Mouse (Mus musculus): ENCODE data around the gene 1700018B08Rik.

1700018B08Rik gene

DNA sequence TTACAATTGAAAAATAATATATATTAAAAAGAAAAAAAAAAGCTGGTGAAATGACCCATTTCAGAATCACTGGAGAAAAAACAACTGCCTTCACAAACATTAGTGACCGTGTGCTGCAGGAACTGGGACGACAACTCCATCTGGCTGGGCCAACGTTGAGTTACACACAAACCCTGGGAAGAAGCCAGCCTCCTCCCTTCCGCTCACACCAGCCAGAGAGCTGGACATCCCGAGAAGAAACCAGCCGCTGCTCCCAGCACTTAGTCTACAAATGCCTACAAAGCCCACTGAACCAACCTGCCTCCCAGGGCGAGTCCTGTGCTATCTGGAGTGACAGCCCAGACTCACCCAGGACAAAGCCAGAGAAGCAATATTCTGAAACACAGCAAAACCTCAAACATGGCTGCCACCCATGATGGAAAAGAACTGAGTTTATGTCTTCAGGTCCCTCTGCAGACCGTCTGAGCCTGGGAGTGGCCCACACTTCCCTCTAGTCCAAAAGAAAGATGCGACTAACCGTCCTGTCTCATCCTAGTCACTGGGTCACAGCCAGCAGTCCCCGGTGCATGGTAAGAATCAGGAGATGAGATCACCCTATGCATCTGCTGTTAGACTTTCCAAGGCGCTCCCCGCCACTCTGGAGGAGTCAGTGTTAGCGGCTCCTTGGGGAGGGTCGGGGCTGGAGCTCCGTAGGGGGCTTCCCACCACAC is 17.7 kb upstream of the 1700018B08Rik start:
- no peak for DNase-seq

DNA sequence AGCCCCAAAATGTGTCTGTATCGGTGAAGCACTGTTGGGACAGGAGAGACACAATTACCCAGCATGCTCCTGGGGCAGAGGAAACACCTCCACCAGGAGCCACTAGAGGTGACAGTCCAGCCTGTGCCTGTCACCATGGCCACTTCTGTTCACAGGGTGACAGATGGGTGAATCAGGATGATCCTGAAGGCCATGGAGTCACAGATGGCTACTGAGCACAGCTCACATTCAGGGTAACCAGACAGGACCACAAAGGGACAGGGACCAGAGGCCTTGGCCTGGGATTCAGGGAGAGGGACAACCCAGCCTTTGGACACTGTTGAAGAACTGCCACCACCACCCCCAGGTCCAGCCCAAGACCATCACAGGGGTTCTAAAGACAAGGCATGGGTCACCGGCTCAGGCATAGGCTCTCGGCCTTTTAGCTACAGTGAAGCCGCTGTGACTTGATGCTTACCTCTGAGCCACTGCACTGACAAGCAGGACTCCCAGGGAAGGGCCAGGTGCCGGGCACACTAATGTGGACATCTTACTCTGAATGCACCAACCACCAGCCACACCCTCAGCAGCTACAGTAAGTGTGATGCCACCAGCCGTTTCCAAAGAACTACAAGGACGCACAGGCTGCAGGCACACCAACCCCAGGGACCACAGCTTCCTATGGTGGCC is 16.4 kb upstream of the 1700018B08Rik start:
- no peak for DNase-seq

DNA sequence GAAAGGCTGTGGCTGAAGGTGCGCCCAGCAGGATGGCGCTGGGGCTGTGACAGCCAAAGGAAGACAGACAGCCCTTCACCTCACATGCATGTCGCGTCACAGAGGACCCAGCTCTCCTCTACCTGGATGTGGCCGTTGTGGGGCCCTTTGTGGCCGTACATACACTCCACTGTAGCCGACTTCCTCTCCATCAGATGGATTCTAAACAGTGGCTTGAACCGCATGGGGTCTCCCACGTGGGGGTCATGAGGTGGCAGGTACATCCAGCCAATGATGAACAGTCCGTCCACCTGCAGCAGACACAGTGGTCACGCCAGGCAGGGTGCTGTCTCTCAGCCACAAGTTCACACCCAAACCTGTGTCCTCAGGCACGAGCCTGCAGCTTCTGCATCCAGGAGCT is 15.7 kb upstream of the 1700018B08Rik start:
- no peak for DNase-seq

DNA sequence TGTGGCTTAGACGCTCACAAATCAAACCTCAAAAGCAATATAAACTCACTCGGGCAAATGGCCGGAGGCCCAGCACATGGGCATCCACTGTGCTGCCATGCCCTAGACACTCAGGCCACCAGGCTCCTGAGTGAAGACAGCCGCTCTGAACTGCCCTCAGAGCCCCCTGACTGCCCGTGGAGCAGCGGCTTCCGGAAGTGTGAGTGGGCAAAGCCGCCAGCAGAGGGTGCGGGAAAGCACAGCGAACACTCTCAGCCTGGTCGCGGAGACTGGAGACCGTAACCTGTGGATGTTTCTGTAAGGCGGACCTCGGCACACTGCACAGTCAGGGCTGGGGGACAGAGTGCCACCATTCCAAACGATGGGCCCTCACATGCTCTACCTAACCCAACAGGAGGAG is 14.4 kb upstream of the 1700018B08Rik start:
- DNase-seq = no peak

DNA sequence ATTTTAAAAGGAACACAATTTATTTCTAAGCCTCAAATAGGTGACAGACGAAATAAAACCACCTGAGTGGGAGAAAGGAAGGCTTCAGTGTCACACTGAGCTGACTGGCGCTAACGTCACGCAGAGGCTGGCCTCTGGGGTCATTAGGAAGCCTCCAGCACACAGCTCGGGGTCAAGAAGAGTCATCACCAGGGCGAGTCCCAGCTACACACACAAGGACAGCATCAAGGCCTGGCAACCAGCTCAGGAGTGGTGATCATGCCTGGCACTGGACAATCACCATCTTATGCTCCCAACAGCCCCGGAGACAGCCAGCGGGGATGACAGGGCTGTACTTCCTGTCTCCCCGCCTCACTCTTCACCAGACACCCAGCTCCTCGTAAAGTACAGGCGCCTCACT is 13.6 kb upstream of the 1700018B08Rik start:
- no peak for DNase-seq

DNA sequence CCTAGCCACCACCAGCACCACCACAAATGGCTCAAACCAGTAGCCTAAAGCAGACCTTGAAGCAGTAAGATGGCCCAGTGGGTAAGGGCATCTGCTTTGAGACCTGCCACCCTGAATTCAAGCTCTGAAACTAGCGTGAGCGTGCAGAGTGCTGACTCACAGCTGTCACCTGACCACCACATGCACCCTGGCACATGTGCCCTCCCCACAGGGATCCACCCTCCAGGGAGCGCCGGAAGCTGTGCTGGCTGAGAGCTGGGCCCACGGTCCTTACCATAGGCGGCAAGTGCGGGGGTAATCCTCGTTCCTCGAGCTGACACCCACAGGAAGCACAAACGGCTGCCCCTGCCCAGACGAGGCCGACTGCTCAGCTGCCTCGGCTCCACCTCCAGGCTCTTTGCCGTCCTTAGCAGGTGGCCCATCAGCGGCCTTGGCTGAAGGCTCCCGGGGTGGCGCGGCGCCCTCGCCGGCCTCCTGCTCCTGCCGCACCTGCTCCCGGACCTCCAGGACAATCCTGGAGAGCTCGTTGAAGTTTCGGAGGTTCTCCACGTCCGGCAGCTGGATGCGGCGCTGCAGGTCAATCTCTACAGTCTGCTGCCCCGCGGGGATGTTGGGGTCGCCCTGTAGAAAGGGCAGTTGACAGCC is 9.8 kb upstream of the 1700018B08Rik start:
- no peak for DNase-seq

DNA sequence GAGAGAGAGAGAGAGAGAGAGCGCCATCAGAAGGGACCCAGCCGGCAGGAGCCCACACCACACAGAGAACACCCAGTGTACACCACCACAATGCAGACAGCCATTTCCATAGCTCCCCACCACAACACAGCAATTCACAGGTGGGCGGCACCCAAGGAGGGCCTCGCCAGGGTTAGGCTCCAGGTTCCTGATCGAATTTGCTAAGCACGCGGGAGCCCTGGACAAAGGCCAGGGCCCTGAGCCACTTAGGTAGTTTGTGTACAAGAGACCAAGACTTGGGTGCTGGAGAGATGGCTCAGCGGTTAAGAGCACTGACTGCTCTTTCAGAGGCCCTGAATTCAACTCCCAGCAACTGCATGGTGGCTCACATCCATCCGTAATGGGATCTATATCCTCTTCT is 8.4 kb upstream of the 1700018B08Rik start:
- no peak for DNase-seq

DNA sequence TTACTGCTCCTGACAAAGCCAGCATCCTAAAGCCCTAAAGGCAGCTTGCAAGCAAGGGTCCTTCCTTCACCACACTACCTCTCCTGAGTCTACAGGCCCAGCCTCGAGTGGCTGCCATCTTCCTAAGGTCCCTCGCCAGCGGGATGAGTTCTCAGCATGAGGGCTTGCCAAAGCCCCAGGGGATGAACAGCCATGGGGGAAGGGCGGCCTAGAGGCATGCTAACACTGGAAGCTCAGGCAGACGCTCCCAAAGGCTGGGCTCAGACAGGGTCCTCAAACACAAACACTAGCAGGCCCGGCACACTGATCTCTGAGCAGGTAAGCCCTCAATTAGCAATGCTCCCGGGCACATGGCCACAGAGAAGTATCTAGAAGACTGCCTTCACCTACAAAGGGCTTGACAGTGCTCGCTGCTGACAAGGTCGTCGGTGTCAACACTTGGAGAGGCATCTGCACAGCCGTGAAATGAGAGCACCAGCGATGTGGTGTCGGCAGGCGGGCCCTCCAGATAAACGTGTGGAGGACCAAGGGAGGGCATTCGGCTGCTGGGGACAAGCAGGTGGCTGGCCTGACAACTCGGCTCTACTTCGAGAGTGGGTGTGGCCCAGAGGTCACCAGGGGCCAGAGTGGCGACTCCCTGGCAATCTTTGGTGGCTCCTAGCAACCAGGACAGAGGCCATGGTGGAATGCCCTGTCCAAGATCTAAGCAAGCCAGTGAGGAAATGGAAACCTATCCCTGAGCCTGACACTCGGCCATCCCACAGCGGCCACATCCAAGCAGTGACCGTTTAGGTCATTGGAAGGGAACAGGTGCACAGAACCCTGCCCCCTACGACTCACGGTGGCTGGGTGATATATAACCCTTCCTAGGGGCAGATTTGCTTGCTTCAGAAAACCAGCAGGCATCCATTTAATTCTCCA is 7.2 kb upstream of the 1700018B08Rik start:
- no peak for DNase-seq

DNA sequence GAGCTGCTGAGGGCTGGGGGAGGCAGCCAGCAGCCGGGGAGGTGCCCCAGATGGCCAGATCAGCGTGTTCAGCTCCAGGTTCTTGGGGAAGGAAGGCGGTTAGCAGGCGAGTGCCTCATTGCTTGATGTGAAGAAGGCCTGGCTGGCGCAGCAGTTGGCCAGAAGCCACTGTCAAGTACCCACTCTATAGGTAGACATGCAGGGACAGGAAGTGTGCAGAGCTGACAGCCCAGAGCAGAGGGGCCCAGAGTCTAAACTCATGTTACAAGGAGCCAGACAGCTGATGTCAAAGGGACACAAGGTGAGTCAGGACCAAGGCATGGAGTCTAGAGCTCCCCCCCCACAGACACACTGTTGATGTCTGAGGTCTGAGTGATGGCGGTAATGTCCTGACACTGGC is 5.9 kb upstream of the 1700018B08Rik start:
- no peak for DNase-seq

DNA sequence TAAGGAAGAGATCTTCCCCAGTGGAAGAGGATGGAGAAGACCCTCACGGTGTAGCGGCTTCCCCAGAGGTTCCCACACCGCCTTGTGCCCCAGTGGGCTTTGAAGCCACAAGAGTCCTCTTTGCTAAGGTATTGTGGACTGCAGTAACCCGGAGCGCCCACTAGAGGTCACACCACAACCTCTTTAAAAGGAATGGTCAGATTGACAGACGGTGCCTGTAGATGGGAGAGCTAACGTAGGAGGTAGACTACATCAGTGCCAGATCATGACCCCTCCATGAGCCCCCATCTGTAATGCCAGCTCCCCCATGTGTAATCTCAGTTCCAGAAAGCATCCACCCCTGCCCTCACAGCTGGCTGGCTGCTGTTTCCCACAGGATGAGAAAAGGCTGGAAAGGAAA is 3.0 kb upstream of the 1700018B08Rik start:
- peak; percentile 76 for DNase-seq

DNA sequence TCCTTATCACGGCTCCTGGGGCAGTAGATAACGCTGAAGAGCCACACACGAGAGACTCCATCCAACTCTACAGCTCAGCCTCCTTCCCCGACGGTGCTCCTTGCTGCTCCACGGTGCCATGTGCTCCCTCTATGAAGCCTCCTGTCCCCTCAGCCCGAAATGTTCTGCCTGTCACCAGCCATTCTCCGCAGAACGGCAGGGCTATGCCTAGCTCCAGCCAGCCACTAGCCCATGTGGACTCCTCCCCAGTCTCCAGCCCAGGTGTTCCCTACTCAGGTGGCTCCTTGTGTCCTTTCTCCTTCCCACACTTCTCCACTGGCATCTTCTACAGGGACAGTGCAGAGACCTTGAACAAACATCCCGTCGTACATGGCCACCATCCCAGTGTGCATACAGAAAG is 816 bp upstream of the 1700018B08Rik start:
- DNase-seq = no peak

DNA sequence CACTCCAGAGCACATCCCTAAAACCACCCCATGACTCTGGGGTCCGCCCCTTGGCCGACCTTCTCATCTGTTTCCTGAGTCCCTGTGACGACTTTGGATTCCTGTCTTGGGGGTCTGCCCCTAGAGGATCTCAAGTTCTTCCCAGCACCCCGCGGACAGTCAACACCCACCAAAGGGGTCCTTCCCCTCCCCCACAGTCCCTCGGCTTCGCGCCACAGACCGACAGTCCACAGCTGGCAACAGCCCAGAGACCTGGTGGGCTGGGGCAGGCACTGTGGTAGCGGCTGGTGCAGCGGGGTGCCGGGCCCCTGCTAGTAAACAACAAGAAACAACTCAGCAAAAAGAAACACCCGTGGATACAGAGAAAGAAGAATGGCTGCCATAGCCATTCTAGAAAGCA is 1.2 kb downstream of the 1700018B08Rik start:
- DNase-seq = no peak

DNA sequence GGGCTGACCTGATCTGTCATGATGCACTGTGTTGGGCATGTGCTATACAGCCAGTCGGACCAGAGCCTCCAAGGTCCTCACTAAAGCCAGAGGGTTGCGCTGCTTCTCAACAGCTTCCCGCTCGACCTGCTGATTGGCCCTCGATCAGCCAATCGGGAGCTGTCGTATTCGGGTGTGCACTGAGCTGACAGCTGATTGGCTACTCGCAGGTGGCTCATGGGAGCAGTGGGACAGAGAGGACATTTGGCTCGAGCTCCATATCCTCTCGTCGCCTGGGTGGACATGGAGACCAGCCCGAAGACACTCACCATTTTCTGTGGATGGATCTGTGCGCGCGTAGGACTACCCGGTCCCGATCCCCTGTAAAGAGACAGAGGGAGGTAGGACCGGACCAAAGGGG is 2.3 kb downstream of the 1700018B08Rik start:
- no peak for DNase-seq

DNA sequence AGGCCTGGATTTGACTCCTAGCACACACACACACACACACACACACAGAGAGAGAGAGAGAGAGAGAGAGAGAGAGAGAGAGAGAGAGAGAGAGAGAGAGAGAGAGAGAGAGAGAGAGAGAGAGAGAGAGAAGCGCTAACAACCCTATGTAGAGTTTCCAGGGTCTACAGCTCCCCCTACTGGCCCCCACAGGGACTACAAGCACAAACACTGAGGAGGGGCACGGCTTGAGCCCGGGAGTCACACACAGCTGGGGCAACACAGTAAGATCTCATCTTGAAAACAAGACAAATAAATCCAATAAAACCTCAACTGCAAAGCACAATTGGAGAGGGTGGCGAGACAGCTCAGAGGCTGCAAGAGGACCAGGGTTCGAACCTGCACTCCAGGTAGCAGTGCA is 11.7 kb downstream of the 1700018B08Rik start:
- peak; percentile 39 for DNase-seq

DNA sequence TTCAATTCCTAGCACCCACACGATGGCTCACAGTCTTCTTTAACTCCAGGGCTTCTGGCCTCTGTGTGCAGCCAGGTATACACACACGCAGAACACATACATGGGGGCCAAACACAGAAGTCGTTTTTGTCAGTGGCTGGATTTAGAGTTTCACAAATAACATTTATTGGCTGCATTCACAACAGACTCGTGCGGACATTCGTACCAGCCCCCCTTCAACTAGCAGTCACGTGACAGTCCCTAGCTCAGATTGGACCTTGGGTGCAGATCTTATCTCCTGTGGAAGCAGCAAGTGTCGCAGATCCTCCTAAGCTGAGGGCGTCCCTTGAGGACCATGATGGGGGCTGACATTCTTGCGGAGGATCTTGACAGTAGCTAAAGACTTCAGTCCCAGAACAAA is 13.5 kb downstream of the 1700018B08Rik start:
- DNase-seq = no peak

DNA sequence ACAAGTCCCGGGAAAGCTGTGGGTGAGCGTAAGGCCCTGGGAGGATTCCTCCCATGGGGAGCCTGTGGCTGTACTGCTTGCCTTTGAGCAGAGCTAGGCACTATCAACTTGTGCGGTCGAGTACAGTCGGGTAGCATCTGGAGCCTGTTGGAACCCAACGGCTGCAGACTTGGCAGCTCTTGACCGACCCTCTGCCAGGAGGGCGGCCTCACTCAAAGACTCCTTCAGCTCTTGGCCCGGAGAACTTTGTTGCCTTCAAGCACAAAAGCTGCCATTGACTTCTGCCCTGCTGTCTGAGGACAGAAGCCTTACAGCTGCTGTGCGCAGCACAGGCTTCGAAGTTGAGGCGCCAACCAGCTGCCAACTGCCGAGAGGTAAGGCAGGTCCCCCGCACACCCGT is 15.3 kb downstream of the 1700018B08Rik start:
- DNase-seq = no peak

DNA sequence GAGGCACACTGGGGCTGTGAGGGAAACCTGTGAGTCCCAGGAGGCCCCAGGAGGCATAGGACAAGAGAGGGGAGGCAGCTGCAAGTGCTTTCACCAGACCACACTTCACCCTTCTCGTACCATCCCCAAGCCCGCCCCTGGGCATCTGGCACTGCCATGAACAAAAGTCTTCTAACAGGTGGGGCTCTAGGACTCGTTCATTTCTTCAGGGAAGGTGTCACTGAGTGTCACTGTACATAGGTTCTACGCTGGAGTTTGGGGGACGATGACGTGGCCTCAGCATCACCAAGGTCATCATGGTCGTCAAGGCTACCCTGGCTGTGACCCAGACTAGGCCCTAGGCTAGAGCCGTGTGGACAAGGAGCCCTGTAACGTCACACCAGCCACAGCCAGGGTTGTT is 16.4 kb downstream of the 1700018B08Rik start:
- no peak for DNase-seq

DNA sequence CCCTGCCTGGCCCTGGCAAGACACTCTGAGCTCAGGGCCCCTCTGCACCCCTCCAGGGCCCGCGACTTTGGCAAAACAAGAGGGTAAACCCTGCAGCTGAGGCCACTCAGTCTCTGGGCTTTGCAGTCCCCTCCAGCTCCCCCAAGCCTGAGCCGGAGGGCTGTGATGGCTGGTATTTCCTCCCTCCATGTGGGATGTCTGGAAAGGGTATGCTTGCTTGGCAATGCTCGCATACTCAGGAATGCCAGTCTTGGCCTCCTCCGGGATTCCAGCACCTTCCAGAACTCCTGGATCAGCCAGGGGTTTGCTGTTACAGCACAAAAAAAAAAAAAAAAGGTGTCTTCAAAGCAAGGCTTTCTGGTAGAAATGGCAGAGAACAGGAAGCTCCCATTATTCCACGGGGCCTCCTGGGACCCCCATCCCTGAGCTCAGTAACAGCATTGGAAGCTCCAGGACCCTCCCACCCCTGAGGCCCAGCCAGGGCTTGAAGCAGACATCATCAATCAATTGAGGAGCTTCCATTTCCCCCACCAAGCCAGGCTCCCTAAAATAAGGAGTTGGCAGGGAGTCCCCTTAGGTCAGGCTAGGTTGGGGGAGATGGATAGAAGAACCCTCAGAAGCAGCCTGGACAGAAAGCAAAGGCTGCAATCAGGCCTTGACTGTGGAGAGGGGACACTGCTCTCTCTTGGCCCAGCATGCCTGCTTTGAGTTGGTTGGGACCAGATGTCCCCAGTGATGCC is 17.1 kb downstream of the 1700018B08Rik start:
- no peak for DNase-seq

DNA sequence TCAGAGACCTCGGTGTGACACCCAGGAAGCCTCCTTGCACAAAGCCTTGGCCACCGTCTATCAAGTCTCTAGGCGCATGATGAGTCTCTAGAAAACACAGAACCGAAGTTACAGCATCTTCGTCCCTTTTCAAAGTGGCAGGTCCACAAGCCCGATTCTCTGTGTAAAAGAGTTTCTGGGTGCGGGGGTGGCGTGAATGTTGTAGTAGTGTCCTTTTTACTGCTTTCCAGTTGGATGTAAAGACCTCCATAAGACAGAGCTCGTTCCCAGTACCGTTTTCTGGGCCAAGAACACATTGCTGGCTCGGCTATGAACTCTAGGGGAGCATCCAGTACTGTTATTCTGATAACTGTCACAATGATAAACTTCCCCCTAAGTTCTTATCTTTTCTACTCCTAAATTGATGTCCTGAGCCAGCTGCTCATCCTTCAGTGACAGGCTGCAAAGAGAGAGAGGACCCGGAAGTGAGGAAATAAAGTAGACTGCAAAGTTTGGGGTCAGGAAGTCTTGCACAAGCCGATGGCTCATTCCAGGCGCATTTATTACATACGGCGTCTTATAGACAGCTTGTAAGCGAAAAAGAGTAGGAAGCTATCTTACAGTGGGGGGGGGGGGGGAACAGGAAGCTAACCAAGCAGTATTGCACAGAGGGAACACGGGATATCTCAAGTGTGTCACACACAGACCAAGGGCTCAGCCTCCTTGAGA is 18.9 kb downstream of the 1700018B08Rik start:
- DNase-seq = no peak

DNA sequence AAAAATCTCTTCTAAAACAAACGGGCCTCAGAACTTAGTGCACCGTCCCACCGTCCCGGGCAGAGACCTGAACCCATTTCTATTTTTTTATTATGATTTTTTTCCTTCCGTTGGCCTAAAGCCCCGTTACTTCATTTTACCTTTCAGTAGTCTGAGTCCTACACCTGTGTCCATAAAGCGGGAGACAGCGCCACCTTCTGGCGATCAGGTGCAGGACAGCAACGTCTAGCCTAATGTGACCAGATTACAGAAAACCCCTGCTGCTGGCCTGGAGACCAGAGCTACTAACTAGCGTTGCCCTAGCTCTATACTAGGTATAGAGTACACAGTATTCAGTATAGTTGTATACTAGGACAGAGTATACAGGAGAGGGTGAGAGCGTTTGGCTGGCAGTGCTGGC is 30.7 kb downstream of the 1700018B08Rik start:
- peak; percentile 59 for DNase-seq

DNA sequence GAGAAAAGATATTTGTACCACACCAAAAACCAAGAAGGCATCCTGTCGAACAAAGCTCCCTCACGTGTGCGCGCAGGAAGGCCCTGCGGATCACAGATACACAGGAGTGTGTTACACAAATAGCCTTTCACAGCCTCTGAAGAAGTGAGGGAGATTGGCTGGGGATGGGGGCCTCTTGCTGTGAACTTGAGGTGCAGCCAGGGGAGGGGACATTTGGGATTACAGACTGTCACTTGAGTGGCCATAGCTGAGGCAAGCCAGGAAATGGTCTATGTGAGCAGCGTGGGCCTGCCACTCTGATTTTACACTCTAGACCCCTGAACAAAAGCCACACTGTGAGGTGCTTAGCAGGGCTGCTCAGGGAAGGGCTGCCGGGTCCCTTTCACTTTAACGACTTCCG is 32.4 kb downstream of the 1700018B08Rik start:
- no peak for DNase-seq

DNA sequence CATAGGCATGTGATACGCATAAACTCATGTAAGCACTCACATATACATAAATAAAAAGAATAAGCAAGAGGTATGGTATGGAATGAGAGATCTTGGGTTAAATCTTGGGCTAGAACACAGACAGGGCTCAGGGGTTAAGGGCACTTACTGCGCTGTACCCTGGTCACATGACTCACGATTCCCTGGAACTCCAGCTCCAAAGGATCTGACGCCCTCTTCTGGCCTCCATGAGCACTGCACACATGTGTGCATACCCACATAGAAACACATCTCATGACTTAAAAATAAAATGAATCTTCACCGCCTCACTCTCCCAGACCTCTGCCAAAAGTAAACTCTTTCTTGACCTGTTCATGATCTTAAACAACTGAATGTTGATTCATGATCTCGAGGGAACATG is 46.5 kb downstream of the 1700018B08Rik start:
- no peak for DNase-seq
